Mouse (Mus musculus) heart, postnatal 4 days (tissue): ENCODE measurements at regions not wholly inside any gene's neighbourhood (a gene's known extent, or its start where the extent isn't known, plus 50 kb on each side); places are given as distances from the start of the nearest gene placed in this dataset.

Experiments
- DNase-seq: peaks from one replicate; pipeline ENCODE4 v3.0.0; 2021

- no peak for DNase-seq
Observed at GRCm38 (mm10) chr1:164622946-164623345, 164.8 kb upstream of the Atp1b1 start.

GRCm38 (mm10) chr1:164622417-164622816, 164.3 kb upstream of the Atp1b1 start:
- DNase-seq = no peak

GRCm38 (mm10) chr1:164620129-164620528, 162.0 kb upstream of the Atp1b1 start:
- DNase-seq = no peak

GRCm38 (mm10) chr1:164617871-164618270, 159.7 kb upstream of the Atp1b1 start:
- DNase-seq = no peak

GRCm38 (mm10) chr1:164607061-164607460, 148.9 kb upstream of the Atp1b1 start:
- DNase-seq = no peak

- DNase-seq = no peak
Observed at GRCm38 (mm10) chr1:164606141-164606754, 148.1 kb upstream of the Atp1b1 start.

- DNase-seq = no peak
Observed at GRCm38 (mm10) chr1:164603433-164603832, 145.3 kb upstream of the Atp1b1 start.

- no peak for DNase-seq
Observed at GRCm38 (mm10) chr1:164602568-164602967, 144.4 kb upstream of the Atp1b1 start.

GRCm38 (mm10) chr1:164590205-164590613, 132.1 kb upstream of the Atp1b1 start:
- no peak for DNase-seq

- DNase-seq = peak; percentile 22
Observed at GRCm38 (mm10) chr1:164586066-164586989, 128.2 kb upstream of the Atp1b1 start.

GRCm38 (mm10) chr1:164576856-164577489, 118.8 kb upstream of the Atp1b1 start:
- no peak for DNase-seq

GRCm38 (mm10) chr1:164573639-164574038, 115.5 kb upstream of the Atp1b1 start:
- DNase-seq = no peak

- no peak for DNase-seq
Observed at GRCm38 (mm10) chr1:164572183-164572582, 114.0 kb upstream of the Atp1b1 start.

- no peak for DNase-seq
Observed at GRCm38 (mm10) chr1:164571496-164572078, 113.4 kb upstream of the Atp1b1 start.

GRCm38 (mm10) chr1:164564847-164565246, 106.7 kb upstream of the Atp1b1 start:
- no peak for DNase-seq

- no peak for DNase-seq
Observed at GRCm38 (mm10) chr1:164559546-164560228, 101.5 kb upstream of the Atp1b1 start.

GRCm38 (mm10) chr1:164552658-164553057, 94.5 kb upstream of the Atp1b1 start:
- DNase-seq = peak; percentile 19

- no peak for DNase-seq
Observed at GRCm38 (mm10) chr1:164551019-164551418, 92.9 kb upstream of the Atp1b1 start.

GRCm38 (mm10) chr1:164550596-164550995, 92.4 kb upstream of the Atp1b1 start:
- peak; percentile 29 for DNase-seq

- no peak for DNase-seq
Observed at GRCm38 (mm10) chr1:164548071-164548470, 89.9 kb upstream of the Atp1b1 start.

GRCm38 (mm10) chr1:164545843-164546242, 87.7 kb upstream of the Atp1b1 start:
- DNase-seq = no peak
